Mouse (Mus musculus) spleen, postnatal 14 days (tissue): ENCODE results near the gene Ank2.
"Not testable (repeated sequence)": the region's sequence is repeated elsewhere in the genome, so short reads cannot be mapped to it uniquely, and the experiment has no call there.

Experiments
- DNase-seq, 2 experiments: peaks; one replicate each; pipeline ENCODE4 v3.0.0; 2021 to 2022; ENCODE audit warnings: low spot score in 2 of 2

Gene Ank2

DNA sequence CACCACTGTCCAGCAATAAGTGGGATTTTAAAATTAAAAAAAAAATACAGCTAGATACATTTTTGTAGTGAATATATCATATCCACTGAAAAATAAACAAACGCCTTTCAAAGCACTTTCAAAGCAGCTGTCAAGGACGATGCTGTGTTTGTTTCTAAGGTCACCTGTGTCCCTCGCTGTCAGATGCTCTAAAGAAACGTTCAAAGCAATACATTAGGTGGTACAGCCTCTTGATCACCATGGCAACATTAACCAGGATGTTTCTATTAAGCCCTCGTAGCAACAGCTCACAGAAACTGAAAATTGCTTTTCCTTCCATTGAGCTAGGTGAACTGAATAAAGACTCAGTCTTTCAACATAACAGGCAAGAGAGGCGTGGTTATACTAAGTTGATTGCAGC lies 17.5 kb downstream of the Ank2 start:
- DNase-seq = no peak

DNA sequence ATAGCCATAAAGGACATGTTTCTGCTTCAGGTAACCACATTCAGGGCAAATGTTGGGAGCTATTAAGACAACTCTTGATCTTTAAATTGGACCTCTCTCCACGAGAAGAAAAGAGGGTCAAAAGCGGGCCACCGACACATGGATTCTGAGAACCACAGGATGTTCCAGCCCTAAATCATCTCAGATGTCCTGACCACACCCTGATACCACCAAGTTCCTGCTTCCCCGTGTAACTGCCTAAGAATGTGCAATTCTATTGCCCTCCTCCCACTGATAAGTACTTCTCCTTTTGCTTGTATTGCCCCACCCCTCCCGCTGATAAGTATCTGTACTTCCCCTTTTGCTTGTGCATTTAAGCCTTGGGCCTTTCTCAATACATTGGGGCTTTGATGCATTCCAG lies 18.8 kb downstream of the Ank2 start:
- not testable (repeated sequence) for DNase-seq

DNA sequence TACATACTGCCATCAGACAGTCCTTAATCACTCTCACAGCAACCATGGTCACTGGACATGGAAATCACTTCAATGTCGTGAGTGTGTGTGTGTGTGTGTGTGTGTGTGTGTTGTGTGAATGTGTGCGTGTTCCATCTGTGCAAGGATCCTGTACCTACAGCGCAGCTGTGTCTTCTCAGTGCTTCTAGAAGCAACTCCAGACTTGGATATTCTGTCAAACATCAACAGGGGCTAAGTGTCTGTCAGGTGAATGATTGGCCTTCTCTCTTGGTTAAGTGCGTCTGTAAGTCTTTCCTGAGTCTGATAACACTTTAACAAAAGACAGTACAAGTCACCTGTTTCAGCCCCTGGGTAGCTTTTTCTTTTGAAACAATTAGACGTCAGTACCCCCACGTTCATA lies 25.0 kb downstream of the Ank2 start:
- DNase-seq = no peak

DNA sequence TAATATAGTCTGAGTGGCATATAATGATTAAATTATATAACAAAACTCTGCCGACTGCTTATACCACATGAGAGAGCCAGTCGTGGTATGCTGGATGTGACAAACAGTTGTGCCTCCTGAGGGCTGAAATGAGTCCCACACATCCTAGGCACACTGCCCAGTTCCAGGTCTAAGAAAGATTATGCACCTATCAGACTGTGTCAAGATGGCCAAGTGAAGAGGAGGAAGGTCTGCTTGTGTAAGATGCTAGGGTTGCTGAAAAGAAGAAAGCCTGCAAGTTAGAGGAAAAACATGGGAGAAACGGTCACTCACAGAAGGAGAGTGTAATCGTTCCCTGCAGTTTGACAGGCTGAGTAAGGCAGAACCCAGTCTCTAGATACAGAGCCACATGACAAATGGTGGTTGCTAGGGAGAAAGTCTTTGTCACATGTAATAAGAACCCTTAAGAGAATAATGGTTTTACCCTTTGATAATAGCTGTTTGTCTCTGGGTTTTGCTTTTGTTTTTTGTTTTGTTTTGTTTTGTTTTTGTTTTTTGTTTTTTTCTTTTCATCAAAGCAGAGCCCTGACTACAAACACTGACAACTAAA lies 29.9 kb downstream of the Ank2 start:
- DNase-seq = no peak

DNA sequence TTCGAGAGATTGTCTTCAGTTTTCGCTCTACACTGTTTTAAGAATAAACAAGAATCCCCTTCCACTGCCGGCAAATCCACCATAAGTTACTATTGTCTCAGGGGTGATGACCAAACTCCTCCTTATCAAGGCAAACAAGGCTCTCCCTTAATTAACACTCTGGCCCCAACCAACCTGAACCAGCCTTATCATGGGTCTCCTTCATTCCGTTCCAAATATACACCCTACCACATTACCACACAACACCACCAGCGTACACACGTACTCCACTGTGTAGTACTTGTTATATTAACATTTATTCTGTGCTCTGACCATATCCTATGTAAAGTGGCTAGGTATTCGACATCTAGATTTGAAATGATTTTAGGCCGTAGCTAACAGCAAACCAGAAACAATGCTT lies 30.6 kb downstream of the Ank2 start:
- DNase-seq = no peak

DNA sequence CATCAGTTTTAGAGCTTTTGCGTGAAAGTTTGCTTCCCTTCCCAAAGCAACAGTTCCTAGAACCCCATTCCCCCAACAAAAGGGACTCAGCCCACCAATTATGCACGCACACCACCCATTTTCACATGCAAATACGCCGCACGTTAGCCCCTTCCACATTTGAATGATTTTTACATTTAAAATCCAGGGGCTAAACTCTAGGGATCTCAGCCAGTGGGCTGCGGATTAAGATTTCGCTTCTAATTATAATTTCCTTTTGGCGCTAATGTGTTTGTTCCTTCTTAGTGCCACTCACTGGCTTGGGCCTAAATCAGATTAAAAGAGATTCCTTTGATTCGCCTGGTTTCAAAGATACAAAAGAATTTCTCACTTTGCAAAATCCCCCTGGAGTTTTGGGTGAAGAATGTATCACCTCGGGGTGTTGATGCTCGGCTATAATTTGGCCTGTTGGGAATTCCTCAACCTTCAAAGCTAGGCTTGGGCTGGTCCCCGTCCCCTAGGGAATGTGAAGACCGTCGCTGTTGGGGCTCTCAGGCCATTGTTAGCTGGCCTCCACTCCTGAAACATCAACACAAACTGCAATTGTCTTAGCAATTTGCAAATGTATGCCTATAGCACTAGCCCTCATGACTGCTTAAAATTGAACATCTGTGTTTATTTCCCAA lies 35.2 kb downstream of the Ank2 start:
- no peak for DNase-seq

DNA sequence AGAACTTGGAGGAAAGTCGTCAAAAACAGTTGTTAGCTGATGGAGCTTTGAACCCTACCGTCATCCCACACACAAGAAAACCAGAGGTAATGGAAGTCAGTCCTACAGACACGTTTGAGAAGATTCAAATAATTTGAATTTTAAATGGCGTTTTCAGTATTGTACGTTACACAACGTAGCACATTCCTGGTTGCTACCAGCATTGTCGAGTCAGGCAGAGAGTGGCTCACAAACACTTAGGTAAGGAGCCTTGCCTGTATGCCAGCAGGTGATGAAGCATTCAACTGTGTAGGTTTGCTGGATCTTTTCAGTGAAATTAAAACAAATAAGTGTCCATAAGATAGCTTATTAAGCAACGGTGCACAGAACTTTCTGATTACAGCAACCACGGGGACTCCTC lies 36.0 kb downstream of the Ank2 start:
- DNase-seq = no peak

DNA sequence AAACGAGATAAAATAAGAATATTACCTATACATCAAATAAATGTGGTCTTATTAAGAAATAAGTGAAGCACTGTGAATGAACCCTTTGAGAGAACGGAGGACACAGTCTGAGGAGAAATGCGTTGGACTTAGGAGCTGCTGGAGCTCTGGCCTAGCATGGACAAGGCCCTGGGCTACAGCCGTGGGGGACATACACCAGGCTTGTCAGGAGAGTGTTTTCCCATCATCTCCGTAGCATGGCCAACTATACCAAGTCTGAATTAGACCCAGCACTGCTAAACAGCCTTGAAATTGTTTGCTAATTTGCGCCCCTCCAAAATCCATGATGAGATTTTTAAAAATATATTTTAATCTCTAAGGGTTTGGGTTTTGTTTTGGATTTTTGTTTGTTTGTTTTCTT lies 36.7 kb downstream of the Ank2 start:
- DNase-seq = no peak

DNA sequence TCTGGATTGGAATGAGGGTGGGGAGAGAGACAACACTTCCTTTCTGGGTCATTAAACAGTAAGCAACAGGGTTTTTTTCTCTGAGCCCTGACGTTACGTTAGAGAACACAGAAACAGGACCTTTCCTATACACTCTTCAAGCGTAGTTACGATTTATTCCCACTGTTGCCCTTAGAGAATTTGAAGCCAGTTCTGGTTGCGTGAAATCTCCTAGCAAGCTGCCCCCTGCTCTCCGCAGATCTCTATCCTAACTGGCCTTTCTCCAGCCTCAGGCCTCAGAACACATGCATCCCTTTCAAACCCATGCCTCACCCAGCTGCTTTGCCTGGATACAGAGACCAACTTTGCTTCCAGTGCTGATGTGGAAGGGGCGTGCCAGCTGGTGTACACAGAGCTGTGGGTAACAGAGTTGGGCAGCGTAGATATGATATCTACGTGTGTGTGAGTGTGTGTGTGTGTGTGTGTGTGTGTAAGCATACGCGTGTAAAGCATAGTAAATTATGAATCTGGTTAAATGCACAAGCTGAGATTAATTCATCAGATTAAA lies 38.2 kb downstream of the Ank2 start:
- DNase-seq = no peak

DNA sequence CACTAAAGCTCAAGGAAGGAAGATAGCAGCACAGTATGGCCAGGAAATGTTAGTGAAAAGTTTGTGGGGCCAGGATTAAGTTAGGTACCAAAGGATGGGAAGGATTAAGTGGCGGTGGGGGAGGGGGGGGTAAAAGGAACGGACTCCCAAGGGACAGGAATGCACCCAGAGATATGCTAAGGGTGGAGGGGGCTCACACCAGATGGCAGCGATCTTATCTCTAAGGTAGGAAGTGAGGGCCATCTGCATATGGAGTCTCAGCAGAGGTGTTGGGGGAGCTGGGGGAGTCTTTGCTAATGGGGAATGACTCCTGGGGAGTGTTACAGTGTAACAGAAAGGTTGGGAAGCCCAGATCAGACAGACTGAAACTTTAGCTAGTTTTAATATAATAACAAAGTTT lies 39.3 kb downstream of the Ank2 start:
- no peak for DNase-seq

DNA sequence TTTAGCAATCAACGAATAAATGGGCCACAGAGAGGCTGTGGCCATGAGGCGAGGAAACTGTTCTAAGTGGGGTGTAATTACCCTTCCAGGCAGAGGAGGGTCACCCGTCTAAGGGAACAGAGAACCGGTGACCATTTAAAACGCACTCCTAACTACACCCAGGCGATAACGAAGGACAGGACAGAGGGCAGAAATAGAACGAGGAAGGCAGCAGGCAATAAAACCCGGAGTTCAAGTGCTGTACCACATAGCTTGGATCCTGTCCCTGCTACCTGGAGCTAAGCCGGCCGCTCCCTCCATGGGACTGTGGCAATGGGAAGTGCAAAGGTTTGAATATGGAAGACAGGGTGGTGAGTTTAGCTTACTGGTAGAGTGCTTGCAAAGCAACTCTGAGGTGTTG lies 40.2 kb downstream of the Ank2 start:
- no peak for DNase-seq

DNA sequence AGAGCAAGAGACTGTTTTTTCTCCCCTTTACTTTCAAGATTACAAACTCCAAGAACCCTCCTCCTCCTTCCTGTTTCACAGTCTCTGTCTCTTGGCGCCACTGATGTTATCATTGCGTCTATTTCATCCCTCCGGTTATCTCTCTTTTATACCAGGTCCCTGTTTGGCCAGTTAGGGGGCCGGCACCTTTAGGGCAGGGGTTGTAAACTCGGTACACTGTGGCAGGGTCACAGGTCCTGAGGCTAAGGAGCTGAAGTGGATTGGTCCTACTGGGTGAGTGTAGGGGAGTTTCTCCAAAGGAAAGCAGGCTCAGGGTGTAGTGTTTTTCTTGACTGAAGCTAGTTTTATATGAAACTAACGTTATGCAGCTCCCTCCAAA lies 40.7 kb downstream of the Ank2 start:
- no peak for DNase-seq

DNA sequence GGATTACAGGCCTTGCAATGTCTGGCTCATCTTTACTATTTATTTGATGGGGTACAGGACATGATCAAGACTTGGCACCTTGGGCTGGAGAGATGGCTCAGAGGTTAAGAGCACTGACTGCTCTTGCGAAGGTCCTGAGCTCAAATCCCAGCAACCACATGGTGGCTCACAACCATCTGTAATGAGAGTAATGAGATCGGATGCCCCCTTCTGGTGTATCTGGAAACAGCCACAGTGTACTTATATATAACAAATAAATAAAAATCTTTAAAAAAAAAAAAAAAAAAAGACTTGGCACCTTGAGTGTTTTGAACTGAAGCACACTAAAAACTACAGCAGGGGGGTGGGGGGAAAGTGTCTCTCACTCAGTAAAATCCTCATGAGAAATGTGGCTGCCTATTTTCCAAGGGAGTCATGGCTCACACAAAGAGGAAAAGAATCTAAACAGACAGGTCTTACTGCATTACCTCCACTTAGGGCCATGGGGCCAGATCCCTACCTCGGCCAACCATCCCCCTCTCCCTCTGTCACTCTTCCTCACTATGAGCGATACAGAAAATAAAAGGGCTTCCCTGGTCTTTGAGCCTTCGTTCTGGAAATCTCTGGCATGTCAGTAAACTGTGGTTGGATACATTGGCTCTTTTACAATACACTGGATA lies 41.3 kb downstream of the Ank2 start:
- no peak for DNase-seq

DNA sequence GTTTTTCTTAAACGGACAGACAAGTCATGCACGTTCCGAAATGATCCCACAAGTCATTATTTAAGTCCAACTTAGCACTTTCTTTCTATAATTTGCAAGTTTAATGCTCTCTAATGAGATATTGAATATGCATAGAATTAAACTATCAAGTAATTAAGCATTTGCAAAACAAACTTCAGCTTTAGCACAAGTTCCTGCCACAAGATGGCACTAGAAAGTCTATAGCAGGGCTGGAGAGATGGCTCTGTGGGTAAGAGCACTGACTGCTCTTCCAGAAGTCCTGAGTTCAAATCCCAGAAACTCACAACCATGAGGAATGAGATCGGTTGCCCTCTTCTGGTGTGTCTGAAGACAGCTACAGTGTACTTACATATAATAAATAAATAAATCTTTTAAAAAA lies 45.4 kb downstream of the Ank2 start:
- DNase-seq = no peak

DNA sequence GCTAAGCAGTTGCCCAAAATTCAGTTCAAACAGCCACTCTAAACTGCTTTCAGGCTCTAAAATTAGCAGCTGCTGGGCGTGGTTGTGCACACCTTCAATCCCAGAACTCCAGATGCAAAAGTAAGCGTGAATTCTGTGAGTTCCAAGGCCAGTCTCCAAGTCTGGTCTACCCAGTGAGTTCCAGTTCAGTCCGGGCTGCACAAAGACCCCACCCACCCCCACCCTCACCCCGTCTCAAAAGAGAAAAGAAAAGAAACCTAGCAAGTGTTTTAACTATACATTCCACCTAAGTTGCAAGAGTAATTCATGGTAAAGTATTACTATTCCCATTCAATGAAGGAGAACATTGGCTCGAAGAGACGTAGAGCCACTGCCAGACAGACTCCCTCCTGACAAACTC lies 45.9 kb downstream of the Ank2 start:
- no peak for DNase-seq

DNA sequence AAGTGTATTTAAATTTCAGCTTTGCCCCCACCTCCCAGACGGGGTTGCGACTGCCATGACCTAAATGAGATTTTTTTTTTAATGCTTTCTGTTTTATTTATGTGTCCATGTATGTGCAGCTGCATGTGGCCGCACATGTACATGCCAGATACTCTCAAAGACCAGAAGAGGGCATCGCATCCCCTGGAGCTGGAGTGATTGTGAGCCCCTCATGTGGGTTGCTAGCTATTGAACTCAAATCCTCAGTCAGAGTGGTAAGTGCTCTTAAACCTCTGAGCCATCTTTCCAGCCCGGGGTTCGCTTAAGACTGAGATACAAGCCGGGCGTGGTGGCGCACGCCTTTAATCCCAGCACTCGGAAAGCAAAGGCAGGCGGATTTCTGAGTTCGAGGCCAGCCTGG lies 46.9 kb downstream of the Ank2 start:
- DNase-seq = no peak

DNA sequence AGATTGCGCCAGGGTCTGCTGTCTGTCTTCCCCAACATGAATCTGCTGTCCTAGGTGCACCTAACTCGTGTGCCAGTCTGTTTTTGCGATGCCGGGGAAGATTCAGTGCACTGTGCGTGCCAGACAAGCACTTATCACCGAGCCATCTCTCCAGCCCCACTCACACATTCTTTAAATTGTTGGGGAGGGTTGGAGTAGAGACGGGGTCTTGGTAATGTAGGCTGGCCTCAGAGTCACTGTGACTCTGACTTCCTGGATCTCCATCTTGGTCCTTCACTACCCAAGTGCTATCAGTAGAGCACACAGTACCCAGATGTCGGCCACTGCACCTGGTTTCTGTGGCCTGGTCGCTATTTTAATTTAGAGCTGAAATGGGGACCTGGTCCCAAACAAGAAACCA lies 47.4 kb downstream of the Ank2 start:
- DNase-seq = no peak

DNA sequence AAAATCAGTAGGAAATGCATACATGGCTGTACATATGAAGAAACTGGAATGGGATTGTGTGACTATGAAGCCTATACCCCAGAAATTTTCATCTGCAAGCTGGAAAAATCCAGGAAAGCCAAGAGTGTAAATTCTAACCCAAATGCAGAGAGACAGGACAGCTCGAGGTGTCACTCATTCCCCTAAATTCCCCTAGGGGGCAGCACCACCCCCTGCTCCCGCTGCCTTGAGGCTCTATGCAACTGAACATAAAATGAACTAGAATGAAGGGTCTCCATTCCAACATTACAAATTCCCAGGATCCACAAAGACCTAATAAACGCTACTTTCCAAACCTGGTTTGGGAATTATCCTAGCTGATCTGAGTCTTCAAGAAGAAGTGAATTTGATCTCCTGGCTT lies 48.1 kb downstream of the Ank2 start:
- DNase-seq = no peak

DNA sequence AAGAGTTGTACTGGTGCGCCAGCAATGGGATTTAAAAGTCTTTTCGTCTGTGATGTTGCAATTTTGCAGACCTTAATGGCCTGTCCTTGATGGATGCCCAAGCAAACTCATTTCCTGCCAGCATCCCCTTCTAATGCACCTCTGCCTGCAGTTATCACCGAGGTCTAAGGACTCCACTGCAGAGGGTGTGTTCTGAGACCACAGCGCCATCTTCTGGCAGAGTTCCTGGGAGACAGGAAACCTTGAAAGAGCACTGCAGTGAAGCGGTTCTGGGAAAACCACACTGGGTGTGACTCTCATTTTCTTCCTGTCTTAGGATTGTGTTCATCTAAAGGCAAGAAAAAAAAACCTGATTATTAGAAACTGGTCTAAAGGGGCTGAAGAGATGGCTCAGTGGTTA lies 53.0 kb downstream of the Ank2 start:
- DNase-seq = peak in 1 of 2 experiments; percentile 7

DNA sequence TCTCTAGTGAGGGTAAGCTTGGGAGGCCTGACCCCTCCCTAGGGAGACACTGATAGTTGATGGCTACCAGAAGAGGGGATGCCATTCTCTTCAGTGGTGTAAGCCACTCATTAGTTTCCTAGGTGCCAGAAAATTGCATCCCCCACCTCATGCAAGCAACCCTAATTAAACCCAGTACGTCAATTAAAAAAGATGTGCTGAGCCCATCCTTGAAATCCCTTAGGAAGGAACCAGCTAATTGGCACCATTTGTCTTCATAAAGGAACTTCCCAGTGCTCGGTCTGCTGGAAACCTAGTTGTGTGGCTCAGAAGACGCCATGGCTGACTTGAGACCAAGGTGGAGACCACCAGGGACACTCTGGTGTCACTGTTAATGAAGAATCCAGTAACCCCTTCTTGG lies 65.9 kb downstream of the Ank2 start:
- no peak for DNase-seq

DNA sequence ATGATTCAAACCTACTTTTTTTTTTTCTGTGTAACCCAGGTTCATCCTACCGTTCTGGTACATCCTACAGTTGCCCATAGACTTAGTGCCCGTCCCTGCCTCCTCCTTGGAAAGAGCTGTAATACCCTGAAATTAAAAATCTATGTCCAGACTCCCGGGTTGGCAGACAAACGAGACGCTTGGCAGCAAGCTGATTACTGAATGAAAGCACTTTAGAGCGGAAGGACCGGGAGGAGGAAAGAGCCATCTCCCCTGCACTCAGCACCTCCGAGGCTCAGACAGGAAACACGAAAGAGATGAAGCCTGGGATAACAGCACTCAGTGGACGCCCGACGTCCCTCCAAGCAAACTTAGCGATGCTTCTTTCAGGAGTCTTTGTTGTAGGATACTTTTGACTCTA lies 69.3 kb downstream of the Ank2 start:
- no peak for DNase-seq

DNA sequence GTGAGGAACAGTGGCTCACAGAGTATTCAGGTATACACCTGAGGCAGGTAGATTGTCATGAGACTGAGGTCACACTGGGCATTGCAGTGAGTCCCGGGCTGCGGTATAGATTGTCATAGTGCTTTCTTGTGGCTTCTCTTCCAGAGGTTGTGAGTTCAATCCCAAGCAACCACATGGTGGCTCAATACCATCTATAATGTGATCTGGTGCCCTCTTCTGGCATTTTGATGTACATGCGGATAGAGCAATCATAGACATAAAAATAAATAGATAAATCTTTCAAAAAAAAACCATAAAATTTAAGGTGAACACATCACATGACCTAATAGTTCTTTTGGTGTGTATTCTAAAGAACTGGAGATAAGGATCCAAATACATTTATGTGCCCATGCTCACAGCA lies 70.6 kb downstream of the Ank2 start:
- DNase-seq = no peak

DNA sequence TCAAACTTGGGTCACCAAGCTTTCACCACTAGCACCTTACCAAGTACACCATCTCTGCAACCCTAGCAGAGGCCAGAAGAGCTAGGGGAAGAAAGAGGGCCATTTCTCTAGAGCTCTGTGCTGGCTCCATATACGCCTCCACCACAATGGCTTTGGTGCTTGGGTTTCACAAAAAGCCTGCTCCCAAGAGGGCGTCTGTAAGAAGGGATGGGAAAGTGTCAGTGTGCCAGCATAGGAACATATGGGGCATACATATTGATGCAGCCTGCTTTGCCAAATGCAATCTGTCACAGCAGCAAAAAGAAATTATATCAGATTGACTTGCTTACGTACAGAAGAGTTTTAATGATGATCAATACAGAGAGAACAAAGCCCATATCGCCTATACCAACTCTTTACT lies 82.2 kb downstream of the Ank2 start:
- no peak for DNase-seq
